Mouse (Mus musculus) c-Kit-positive CD71-positive TER-119-positive erythroid progenitor cells, embryonic 14.5 days (primary cell): ENCODE measurements around the gene Gm14322.
"Not testable (repeated sequence)": the region's sequence is repeated elsewhere in the genome, so short reads cannot be mapped to it uniquely, and the experiment has no call there.

Experiments
- DNase-seq: peaks from one replicate; pipeline ENCODE4 v3.0.0-alpha.2; 2013; ENCODE audit warnings: low spot score

Gm14322 gene

DNA sequence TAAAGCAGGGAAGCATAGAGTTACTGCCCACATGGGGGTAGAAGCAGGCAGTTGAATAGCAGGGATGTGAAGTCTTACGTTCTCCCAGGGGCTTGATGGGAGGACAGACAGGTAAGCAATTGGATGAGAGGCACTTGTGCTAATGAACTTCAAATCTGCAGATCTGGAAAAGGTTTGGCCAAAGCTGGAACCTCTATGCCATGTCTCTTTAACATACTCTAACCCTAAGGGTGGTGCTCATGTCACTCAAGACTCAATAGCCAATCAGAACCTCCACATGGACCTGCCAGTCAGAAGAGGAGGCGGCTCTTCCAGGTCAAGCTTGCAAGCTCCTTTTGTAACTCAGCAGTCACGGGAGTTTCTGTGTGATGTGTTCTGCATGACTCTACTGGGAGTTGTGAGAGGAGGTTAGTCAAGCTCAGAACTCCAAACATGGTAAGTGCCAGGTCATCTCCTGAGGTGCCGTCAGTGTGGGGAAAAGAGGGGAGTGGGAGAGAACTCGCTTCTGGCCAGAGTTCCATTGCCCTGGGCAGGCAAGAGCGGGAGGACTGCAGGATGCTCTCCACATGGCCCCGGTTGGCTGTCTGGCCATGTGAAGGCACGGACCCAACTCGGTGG, at the start of gene Gm14322:
Gm14322 (plus strand) TSS at position 348 of the 618 bp plus-strand sequence.
- not testable (repeated sequence) for DNase-seq

DNA sequence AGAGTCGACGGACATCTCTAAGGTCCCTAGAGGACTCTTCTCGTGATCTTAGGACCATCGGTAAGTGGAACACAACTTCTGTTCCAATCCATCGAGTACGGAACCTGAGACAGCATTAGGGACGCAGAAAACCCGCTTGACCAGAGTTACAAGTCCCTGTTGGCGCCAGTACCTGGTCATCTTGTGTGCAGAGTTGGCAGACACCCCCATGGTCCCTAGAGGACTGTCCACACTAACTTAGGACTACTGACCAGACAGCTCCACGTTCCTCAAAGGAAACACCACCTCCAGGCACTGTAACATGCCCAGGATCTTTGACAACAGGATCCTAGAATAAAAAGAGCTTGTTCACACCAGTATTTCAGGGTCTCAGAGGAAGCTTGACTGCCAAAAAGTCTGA, 17.6 kb upstream of the Gm14322 start:
- not testable (repeated sequence) for DNase-seq

DNA sequence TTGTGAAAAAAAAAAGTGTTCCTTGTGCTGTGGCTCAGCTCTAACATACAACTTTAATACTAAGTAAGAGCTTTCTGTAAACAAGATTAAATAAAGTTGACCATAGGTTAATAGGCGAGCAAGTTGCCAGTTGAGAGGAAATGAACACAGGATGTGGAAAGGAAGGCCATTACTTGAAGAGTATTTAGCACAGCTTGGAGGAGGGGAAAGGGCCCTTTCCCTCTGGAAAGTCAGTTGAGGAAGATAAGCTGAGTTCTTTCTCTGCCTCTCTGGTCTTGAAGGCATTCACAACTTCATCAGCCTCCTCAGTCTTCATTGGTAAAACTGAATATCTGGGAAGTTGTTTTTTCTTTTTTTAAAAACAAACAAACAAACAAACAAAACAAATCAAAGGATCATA, 28.3 kb downstream of the Gm14322 start:
- not testable (repeated sequence) for DNase-seq

DNA sequence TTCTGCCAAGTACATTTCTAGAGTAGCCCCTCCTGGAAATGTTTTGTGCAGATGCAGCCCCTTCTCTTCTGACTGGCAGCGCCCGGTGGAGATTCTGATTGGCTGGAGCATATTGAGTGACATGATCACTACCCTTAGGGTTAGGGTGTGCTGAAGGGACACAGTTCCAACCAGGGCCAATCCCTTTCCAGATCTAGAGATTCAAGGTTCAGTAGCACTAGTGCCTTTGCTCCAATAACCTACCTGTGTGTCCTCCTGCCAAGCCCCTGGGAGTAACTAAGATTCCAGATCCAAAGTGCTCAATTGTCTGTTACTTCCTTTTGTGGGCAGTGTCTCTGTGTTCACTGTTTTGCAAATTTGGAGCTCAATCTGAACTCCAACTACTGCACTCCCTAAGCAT, 47.1 kb downstream of the Gm14322 start:
- not testable (repeated sequence) for DNase-seq
